Mouse (Mus musculus) layer of hippocampus, adult 9-11 months (tissue): ENCODE data around the gene Hipk2.

Source experiments
- DNase-seq: peaks from one replicate; pipeline ENCODE4 v3.0.0; 2022

Gene Hipk2

GRCm38 (mm10) chr6:38785747-38786146 is 90.2 kb downstream of the Hipk2 start:
- no peak for DNase-seq

- DNase-seq: no peak
Measured at GRCm38 (mm10) chr6:38779411-38779810, 96.6 kb downstream of the Hipk2 start.

- DNase-seq: no peak
Measured at GRCm38 (mm10) chr6:38778887-38779286, 97.1 kb downstream of the Hipk2 start.

DNA sequence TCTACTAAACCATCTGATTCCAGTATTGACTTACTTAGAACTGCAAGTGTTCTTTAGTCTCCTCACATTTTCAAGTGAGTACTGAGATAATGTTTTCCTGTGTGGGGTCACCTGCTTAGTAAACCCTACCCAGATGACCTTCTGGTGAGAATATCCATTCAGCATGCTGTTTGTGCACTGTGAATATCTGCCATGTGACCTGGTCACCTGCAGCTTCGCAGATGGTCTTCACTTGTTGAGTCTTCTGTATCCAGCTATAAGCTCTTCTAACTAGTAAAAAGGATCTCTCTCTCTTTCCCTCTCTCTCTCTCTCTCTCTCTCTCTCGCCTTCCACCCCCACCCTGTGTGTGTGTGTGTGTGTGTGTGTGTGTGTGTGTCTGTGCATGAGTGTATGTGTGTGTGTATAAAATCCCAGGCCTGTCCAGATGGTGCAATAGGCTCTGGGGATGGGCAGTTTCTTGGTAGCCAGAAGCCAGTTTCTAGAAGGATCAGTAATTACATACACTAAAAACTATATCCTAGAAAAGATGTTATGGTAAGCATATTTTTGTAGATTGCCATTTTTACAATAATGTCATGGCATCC is 99.9 kb downstream of the Hipk2 start:
- DNase-seq: no peak

- no peak for DNase-seq
Measured at GRCm38 (mm10) chr6:38772836-38773518, 103.0 kb downstream of the Hipk2 start.

DNA sequence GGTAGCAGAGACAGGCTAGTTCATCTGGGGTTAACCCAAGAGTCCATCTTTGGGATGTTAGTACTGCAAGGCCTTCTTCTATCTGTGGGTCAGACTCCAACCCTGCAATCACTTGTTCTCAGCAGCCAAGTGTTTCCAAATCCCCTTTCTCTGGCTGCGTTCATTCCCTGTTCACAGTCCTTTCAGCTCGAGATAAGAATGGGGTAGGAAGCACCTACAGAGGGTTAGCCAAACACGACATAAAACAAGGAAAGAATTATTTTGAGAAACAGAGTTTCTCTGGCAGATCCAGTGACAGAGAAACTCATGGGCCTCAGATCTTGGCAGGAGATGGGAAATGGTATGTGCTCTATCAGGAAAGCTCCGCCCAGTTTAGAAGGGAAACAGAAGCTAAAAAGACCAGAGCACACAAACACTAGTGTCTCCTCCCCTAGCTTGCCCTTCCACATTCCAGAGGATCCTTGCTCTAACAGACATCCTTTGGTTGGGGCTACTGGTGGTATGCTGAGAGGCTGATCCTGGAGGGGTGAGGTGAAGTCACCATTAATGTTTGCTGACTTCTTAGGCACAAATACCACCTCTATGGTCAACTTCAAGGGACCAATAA is 104.8 kb downstream of the Hipk2 start:
- DNase-seq: no peak

DNA sequence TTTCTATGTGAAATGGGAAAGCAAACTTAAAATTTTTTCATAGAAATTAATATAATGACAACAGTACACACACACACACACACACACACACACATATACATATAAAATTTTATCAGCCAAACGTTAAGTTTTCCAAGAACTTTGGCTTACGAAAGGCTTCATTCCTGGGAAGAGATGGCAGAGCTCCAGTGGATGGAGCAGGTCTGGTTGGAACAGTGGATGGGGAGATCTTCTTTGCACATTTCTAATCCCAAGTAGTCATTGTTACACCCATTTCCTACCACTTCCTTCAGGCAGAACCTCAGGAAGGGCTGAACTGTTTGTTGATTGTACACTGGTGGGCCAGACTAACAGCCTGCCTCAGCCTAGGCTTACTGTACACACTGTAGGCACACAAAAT is 106.3 kb downstream of the Hipk2 start:
- DNase-seq: no peak

DNA sequence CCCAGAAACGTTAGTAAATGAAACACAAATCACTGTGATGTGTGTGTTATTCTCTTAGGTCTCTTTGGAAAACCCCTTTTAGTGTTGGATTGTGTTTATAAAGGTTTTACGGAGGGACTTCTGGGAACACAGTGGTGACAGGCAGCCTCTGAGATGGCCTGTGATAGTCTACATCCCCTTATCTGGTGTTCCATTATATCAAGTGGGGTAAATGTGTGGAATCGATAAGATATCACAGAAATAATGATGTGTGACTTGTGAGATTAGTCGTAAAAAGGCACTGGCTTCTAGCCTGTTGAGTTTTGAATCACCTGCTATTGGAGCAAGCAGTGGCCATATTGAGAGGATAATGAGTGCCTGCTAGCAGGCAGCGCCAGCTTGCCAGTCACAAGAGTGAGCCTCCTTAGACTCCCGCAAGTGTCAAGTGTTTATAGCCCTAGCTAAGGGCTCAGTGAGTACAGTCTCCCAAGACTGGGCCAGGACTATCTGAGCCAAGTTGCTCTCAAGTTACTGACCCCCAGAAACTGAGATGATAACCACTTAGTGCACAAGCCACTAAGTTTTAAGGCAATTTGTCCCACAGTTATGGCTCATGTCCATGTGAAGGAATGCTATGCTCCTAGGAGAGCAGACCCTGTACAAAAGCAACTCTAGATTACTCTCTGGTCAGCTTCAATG is 113.2 kb downstream of the Hipk2 start:
- DNase-seq: no peak

GRCm38 (mm10) chr6:38762006-38762405 is 114.0 kb downstream of the Hipk2 start:
- no peak for DNase-seq

DNA sequence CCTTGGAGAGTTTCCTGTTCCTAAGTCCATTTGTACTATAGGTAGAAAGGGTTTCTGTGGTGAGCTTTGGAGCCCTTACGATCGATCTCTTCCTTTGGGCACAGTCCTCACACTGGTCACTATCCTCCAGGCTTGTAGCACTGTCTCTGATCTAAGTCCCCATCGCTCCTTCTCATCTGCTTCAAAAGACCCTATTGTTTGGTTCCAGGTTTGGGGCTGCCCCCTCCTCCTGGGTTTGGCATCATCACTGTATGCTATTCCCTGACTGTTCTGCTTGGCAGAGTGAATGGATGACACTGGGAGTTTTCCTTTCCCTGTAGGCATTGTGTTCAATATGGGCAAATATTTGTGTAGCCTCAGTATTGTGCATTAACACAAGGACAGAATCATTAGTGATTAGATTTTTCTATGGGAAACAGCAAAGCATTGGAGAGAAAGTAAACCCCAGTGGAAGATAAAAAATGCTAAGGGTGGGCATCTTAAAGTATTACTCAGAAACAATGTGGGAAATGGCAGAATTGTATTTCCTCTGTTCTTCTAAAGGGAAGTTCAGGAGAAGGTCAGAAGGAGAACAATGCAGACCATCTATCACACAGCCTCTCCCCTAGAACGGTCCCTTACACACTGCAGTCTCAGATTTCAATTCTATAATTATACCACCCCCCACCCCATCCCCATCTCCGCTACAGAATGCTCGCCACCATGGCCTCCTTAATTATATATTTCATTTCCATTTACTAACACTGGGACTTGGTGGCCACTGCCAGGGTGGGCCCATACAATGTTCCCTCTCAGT is 114.9 kb downstream of the Hipk2 start:
- DNase-seq: peak; percentile 53

DNA sequence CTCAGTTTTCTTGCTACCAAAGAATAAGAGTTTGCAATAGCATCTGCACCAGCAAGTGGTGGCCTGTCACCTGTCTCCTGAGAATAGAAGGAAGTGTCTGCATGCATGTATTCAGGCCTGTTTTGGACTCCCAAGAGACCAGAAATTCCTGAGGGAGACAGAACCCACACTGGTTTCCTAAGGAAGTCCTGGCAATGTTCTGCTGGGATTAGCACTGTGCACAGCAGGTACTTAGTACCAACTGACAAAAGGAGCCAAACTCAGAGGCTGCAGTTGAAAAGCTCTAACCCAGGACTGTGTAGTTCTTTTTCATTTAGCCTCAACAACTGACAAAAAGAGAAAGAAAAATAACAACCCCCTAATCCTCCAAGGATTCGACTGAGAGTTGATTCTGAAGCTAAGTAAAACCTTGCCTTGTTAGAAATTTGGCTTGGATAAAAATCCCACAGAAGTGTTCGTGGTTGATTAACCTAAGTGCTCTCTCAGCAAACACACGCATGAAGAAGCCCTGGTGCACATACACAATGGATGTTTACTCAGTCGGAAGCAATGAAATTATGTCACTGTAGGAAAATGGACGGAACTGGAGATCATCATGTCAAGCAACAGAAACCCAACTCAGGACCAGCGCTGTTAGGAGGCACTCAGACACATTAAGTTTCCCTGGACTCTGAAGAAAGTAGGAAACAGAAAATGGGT is 115.9 kb downstream of the Hipk2 start:
- DNase-seq: no peak

- DNase-seq: no peak
Measured at GRCm38 (mm10) chr6:38759186-38759585, 116.8 kb downstream of the Hipk2 start.

DNA sequence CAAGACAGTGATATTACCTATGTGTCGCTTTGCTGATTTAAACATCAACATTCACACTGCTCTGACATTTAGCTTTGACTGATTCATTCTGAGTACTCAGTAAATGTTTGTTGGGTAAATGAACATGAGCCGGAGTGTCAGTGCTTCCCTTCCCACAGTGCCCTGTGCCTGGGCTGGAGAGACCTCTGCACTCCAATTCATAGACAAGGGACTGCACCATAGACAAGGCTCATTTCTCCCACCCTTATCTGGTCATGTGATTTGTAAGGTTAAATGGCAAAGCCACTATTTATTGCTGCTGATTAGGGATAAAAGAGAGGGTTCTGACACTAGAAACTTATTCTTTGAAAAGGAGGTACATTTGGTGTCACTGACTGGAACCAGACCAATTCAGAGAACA is 118.4 kb downstream of the Hipk2 start:
- no peak for DNase-seq

DNA sequence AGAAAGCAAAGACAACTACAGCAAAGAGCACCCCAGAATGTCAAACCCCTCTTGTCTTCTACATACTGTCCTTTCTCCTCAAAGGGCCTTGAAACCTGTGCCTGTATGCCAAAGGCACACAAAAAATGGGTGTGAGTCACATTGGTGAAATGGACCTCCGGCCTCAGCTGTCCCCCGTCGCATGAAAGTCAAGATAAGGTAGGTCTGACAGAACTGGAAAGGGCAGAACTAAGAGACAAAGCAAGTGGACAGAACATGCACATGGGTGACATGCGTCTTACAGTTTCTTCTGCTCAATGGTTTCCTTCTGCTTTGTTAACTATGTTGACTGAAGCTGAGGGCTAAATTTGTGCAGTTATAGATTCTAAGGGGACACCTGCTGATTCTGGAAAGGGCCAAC is 119.0 kb downstream of the Hipk2 start:
- no peak for DNase-seq

DNA sequence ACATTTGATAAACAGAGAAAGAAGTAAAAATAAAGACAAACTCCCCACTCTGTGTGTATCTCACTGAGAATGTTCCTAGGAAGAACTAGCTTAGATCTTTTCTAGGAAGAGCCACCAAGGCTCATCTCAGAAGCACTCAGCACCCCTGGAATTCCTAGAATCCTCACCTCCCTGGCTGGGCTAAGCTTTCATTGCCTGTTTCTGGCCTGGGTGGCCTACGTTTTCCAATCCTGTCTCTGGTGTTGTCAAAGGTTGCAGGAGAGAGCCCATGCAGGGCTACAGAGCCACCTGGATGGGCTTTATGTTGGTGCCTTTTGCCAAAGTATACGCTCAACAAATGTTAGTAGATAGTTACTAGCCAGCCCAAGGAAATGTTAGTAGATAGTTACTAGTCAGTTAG is 120.0 kb downstream of the Hipk2 start:
- no peak for DNase-seq

DNA sequence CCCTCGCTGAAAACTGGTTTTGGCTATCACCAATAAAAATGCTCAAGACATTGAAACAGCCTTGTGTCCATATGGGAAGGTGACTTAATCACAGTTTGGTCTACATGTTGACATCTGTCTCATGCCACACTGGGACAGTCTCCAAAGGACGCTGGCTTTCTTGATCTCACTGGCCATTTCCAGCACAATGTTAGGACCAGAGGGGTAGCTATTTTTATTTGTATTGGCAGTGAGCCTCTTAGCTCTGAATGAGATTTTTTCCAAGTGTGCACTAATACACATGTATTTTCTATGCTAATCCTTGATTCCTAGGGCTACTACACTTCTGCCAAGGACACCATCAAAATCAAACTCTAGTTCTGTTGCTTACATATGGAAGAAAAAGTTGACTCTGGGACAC is 120.8 kb downstream of the Hipk2 start:
- no peak for DNase-seq

GRCm38 (mm10) chr6:38753729-38754128 is 122.2 kb downstream of the Hipk2 start:
- DNase-seq: no peak

- DNase-seq: no peak
Measured at GRCm38 (mm10) chr6:38753025-38753424, 122.9 kb downstream of the Hipk2 start.

- no peak for DNase-seq
Measured at GRCm38 (mm10) chr6:38752495-38752894, 123.5 kb downstream of the Hipk2 start.

DNA sequence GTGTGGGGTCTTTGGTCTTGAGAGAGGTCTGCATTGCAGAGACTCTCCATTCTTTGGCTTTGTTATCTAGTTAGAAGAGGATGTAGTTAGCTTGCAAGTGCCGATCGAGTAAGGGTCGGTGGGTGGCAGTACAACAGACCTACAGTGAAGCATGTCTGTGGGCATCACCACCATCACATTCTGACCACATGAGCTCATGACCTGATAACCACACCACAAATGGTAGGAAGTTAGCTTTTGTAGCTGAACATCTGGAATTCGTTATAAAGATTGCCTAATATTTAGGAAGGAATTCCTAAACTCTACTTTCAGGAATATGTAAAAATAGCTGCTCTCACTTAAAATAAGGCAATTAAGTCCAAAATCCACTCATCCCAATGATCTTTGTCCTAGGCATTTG is 127.9 kb downstream of the Hipk2 start:
- no peak for DNase-seq

GRCm38 (mm10) chr6:38743351-38743750 is 132.6 kb downstream of the Hipk2 start:
- DNase-seq: no peak

- DNase-seq: no peak
Measured at GRCm38 (mm10) chr6:38742441-38742840, 133.5 kb downstream of the Hipk2 start.

DNA sequence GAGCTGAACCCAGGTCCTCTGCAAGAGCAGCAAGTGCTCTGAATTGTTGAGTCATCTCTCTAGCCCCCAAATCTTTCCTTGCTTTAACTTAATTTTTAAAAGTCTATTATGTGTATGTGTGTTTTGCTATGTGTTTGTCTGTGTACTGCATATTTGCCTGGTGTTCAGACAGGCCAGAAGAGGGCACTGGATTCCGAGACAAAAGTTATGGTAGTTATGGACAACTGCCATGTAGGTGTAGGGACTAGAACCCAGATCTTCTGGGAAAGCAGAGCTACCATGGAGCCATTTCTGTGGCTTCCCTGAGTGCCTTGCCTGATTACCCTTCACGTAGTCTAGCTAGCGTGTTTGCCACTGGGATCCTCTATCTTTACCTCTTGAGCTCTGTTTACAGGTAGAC is 134.9 kb downstream of the Hipk2 start:
- no peak for DNase-seq
